Comparison of ENCODE assay signal across 21 mouse cellular contexts in genomic region chr11:78703085-78703484, GRCm38 (mm10). TPM values are rescaled to one million over a fixed set of nuclear protein-coding genes. Genes with fewer than 3 reads are reported as not detected.
A peak's percentile ranks its signal among the peaks of the same experiment; 100 is the strongest.
DNase-seq lines count a peak whose midpoint lies in the region; ATAC-seq and TF ChIP-seq lines count a peak whose summit lies in the region.
"Had no signal": no experiment of that assay in that cellular context is flagged by ENCODE, and none has a peak within 500 bp of the region (broad histone marks: within the 10 kb centered on the region; RNA-seq: fewer than 3 reads in every experiment).

No protein-coding gene starts in this region.

- peaks cover 7% of the 10 kb centered on the region; the same call in 1 of the 2 replicates for H3K4me1 ChIP-seq in kidney, adult 2 months (ENCODE audit: control insufficient read depth, insufficient read depth, low read length)
- no peaks in the 10 kb centered on the region for H3K4me1 ChIP-seq in lung, postnatal 0 days (ENCODE audit: insufficient read depth, low read depth, low read length)
- H3K4me1 ChIP-seq in cortical plate, adult 2 months (ENCODE audit: control insufficient read depth, insufficient read depth, low read length) = peaks cover 4% of the 10 kb centered on the region
- H3K4me1 ChIP-seq in forebrain, embryonic 16.5 days (replicated peaks; ENCODE audit: control insufficient read depth, insufficient read depth, low read length) = no peaks in the 10 kb centered on the region
- H3K4me1 ChIP-seq: embryonic facial prominence, embryonic 13.5 days; forebrain, embryonic 13.5 days; hindbrain, embryonic 10.5 days had no signal

- ATAC-seq in lung, postnatal 0 days = no peak
- ATAC-seq in forebrain, embryonic 16.5 days = no peak
- ATAC-seq: CD4-positive, CD25-positive, alpha-beta regulatory T cell, adult 4 months; forebrain, embryonic 13.5 days had no signal

- H3K27me3 ChIP-seq in kidney, adult 2 months (replicated peaks; ENCODE audit: control insufficient read depth, insufficient read depth, low read length) = no peaks in the 10 kb centered on the region
- no peaks in the 10 kb centered on the region for H3K27me3 ChIP-seq in lung, postnatal 0 days (replicated peaks; ENCODE audit: insufficient read depth, low read length)
- H3K27me3 ChIP-seq in forebrain, embryonic 16.5 days (replicated peaks; ENCODE audit: control insufficient read depth, insufficient read depth, low read length) = no peaks in the 10 kb centered on the region
- H3K27me3 ChIP-seq: embryonic facial prominence, embryonic 13.5 days; forebrain, embryonic 13.5 days had no signal

- H3K4me2 ChIP-seq in lung, postnatal 0 days (replicated peaks; ENCODE audit: low read depth, low read length) = no peak overlapping the region
- H3K4me2 ChIP-seq in forebrain, embryonic 16.5 days (ENCODE audit: low read length) = no peak overlapping the region
- H3K4me2 ChIP-seq: embryonic facial prominence, embryonic 13.5 days; forebrain, embryonic 13.5 days; heart, embryonic 12.5 days; hindbrain, embryonic 14.5 days had no signal

- peak overlapping the region; percentile 20; the same call in 1 of the 2 replicates for H3K27ac ChIP-seq in kidney, adult 2 months (ENCODE audit: insufficient read depth, low read depth, low read length)
- peak overlapping the region; percentile 38 for H3K27ac ChIP-seq in lung, postnatal 0 days (ENCODE audit: low read length)
- peak overlapping the region; percentile 49 for H3K27ac ChIP-seq in cortical plate, adult 2 months (ENCODE audit: insufficient read depth, low read length)
- H3K27ac ChIP-seq in forebrain, embryonic 16.5 days (ENCODE audit: low read length) = no peak overlapping the region
- H3K27ac ChIP-seq: embryonic facial prominence, embryonic 13.5 days; forebrain, embryonic 13.5 days; heart, adult 2 months; hindbrain, embryonic 10.5 days; hindbrain, embryonic 14.5 days had no signal

- TF ChIP-seq POLR2A in kidney, adult 2 months (IDR thresholded peaks at IDR 0.05; ENCODE audit: low read depth, low read length) = no peak
- TF ChIP-seq POLR2A in cortical plate, adult 2 months (IDR thresholded peaks at IDR 0.05; ENCODE audit: extremely low read depth, insufficient read depth, low read length) = no peak

- no peaks in the 10 kb centered on the region for H3K36me3 ChIP-seq in kidney, adult 2 months (ENCODE audit: control insufficient read depth, insufficient read depth, low read length)
- no peaks in the 10 kb centered on the region for H3K36me3 ChIP-seq in lung, postnatal 0 days (ENCODE audit: insufficient read depth, low read length)
- no peaks in the 10 kb centered on the region for H3K36me3 ChIP-seq in forebrain, embryonic 16.5 days (ENCODE audit: control insufficient read depth, insufficient read depth)
- H3K36me3 ChIP-seq: embryonic facial prominence, embryonic 13.5 days; G1E; heart, embryonic 12.5 days; hindbrain, embryonic 10.5 days had no signal

- no peaks in the 10 kb centered on the region for H3K9me3 ChIP-seq in lung, postnatal 0 days (ENCODE audit: low read length)
- no peaks in the 10 kb centered on the region for H3K9me3 ChIP-seq in forebrain, embryonic 16.5 days (ENCODE audit: control insufficient read depth, low read length)
- H3K9me3 ChIP-seq: embryonic facial prominence, embryonic 13.5 days; forebrain, embryonic 13.5 days; G1E; heart, embryonic 12.5 days; hindbrain, embryonic 10.5 days had no signal

- no peak for DNase-seq in kidney, adult 2 months
- no peak for DNase-seq in kidney, postnatal 25 days
- no peak for DNase-seq in lung, postnatal 0 days (ENCODE audit: low spot score)
- DNase-seq in lung, postnatal 10 days = no peak
- peak; percentile 15 to 40 for DNase-seq in natural killer cell, adult 2 months (ENCODE audit: low spot score in 2 of 2)
- DNase-seq: adrenal gland, postnatal 10 days; B cell, adult 2 months; cerebellum, adult 11-12 months; cerebellum, adult 9-10 months; cerebellum, postnatal 25 days; gastrocnemius, postnatal 10 days; heart, adult 2 months had no signal

- no peak overlapping the region for H3K9ac ChIP-seq in lung, postnatal 0 days (replicated peaks; ENCODE audit: low read depth)
- no peak overlapping the region for H3K9ac ChIP-seq in forebrain, embryonic 16.5 days (replicated peaks; ENCODE audit: low read depth, low read length)
- H3K9ac ChIP-seq: embryonic facial prominence, embryonic 13.5 days; forebrain, embryonic 13.5 days; heart, embryonic 12.5 days; hindbrain, embryonic 14.5 days had no signal

- no peak for TF ChIP-seq CTCF in kidney, adult 2 months (conservative IDR thresholded peaks at IDR 0.05; ENCODE audit: insufficient read depth, insufficient read length, low read depth, low read length)
- no peak for TF ChIP-seq CTCF in lung, postnatal 0 days (IDR thresholded peaks at IDR 0.05)
- TF ChIP-seq CTCF in cortical plate, adult 2 months (IDR thresholded peaks at IDR 0.05; ENCODE audit: extremely low read depth, insufficient read depth, low read length) = no peak

- 66% methylated on average over 5 of the region's 5 CpGs for WGBS in kidney, adult 2 months
- 64% methylated on average over 5 of the region's 5 CpGs for WGBS in lung, postnatal 0 days
- WGBS in forebrain, embryonic 16.5 days = 88% methylated on average over 5 of the region's 5 CpGs

- TF ChIP-seq EP300 in lung, postnatal 0 days (IDR thresholded peaks at IDR 0.05) = no peak

- H3K4me3 ChIP-seq in kidney, adult 2 months (ENCODE audit: insufficient read depth, low read depth, low read length) = no peak overlapping the region
- H3K4me3 ChIP-seq in lung, postnatal 0 days (ENCODE audit: low read depth, low read length) = no peak overlapping the region
- no peak overlapping the region for H3K4me3 ChIP-seq in cortical plate, adult 2 months (ENCODE audit: insufficient read depth, low read length)
- no peak overlapping the region for H3K4me3 ChIP-seq in forebrain, embryonic 16.5 days (replicated peaks; ENCODE audit: low read length)
- H3K4me3 ChIP-seq: embryonic facial prominence, embryonic 13.5 days; forebrain, embryonic 13.5 days; heart, adult 2 months; heart, embryonic 12.5 days; hindbrain, embryonic 10.5 days had no signal

RNA-seq across cellular contexts. Expression of gene Nlk, which starts 5.9 kb away (rescaled TPM):
- polyA plus RNA-seq in kidney, adult 2 months (2012; rRNA removed) = 11.7 and 12.1 TPM in 2 replicates
- polyA plus RNA-seq in lung, postnatal 0 days (2015; fragmentation: Nextera tagmentation; extraction: Ambion mirVana) = 15.9 and 16.0 TPM in 2 replicates
- 70.3 and 71.3 TPM in 2 replicates for polyA plus RNA-seq in cortical plate, adult 2 months (2012; rRNA removed)
- polyA plus RNA-seq in forebrain, embryonic 16.5 days (2015; fragmentation: Nextera tagmentation; extraction: Ambion mirVana) = 31.2 and 33.6 TPM in 2 replicates

RNA-seq across cellular contexts. Expression of gene Ccnq, which starts 48.4 kb away (rescaled TPM):
- polyA plus RNA-seq in kidney, adult 2 months (2012; rRNA removed) = 56.9 and 60.1 TPM in 2 replicates
- 27.4 and 31.5 TPM in 2 replicates for polyA plus RNA-seq in lung, postnatal 0 days (2015; fragmentation: Nextera tagmentation; extraction: Ambion mirVana)
- 27.6 and 31.7 TPM in 2 replicates for polyA plus RNA-seq in cortical plate, adult 2 months (2012; rRNA removed)
- 35.6 and 39.5 TPM in 2 replicates for polyA plus RNA-seq in forebrain, embryonic 16.5 days (2015; fragmentation: Nextera tagmentation; extraction: Ambion mirVana)

Comparison
In these comparisons a context has a peak if more than half of its experiments do, and no peak if none do; other contexts are left out.
1. DNase-seq: peak in natural killer cell, adult 2 months (2 of 2); none in kidney, adult 2 months (single experiment), kidney, postnatal 25 days (0 of 2), lung, postnatal 0 days (single experiment) and lung, postnatal 10 days (single experiment).